Mouse (Mus musculus): ENCODE results near the gene Creb3l4.
"Not testable (repeated sequence)": the region's sequence is repeated elsewhere in the genome, so short reads cannot be mapped to it uniquely, and the experiment has no call there.

Gene Creb3l4

DNA sequence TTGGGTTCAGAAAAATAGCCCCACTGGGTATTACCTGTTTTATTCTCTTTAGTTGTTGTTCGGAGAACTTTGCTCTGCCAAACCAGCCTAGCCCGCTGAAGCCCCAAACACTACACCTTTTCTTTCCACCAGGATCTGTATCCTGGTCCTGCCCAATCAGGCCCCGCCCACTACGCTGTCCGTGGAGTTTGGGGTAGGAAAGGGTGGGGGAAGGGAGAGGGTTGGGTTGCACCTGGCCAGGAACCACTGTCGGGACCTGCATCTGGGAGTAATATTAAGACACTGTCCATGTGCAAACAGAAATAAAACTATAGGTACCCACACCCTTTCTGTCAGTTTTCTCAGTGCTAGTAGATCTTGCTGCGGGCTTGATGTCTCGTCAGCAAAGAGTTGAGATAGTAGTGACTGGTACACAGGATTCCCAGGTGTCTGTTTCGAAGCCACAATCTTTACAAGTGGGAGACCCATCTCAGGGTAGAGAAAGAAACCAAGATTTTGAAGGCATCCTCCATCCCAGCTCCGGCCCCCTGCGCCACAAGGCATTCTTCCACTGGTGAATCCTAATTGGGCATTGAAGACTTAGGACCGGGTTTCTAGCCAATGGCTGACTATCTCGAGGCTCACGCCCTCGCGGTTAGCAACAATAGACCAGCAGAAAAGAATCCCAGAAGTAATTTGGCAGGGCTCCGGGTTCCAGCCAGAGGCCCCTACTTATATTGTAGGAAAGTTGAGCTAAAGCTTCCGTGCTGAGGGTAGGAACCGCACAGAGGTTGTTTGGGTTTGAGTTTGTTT is at the start of gene Creb3l4:
Gene Creb3l4 (minus strand): TSS at position 529 of the 792 bp plus-strand sequence.
- in situ Hi-C loops (cut with MboI; ENCODE audit: low sequenced_read_pairs): no loop called here

DNA sequence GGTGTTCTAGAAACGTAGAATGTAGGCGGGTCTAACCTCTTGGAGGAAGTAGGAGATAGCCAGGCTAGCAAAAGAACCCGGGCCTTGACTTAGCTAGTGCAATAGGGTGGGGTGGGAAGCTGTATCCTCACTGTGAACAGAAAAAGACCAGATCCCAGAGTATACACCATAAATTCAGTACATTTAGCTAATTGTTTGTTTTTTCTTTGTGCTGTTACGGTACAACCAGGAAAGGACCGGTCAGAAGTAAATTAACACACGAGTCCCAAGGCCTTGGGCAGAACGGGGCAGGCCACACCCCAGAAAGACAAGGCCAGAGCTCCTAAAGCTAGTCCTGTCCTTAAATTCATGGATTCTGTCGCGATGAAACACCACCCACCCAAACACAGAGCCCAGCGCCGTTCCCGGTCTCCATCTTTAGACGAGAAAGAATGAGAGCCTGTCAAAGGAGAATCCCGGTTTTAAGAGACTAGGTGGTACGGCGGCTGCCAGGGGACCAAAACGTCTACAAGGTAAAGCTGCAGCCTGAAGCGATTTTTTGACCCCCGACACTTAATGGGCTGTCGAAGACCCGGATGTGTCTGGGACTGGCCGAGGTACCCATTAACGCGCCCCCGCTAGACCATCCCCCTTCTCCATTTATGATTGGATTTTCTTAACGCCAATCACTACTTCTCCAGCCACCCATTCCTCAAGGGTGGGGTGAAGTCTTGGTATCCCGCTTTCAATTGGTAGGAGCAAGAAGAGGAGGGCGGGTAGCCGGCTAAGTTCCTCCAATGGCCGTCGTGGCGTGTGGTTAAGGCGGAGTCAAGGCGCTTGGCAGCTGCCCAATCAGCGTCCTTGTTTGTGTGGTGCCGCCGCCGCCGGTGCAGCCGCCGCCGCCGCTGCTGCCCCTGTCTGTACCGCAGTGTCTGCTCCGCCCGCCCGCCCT is 49.3 kb upstream of the Creb3l4 start, which contains the start of gene Gatad2b:
Gene Gatad2b (plus strand): TSS at position 834 of the 931 bp plus-strand sequence.
- in situ Hi-C loops (cut with MboI; ENCODE audit: low sequenced_read_pairs): no loop called here

DNA sequence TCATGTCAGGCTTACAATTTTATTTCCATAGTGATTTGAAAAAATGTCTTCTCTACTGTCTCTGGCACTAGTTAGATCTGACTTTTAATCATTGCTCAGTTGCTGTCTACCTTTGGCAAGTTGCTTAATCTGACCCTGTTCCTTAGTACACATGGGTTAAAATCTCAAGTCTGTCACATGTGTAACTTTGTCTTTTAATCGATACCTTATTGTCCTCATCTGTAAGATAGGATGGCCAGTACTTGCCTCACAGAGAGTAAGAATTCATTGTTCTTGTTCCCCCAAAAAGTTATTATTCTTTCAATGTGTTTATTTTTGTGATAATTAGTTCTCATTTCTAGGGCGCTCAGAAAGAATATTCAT is 48.7 kb upstream of the Creb3l4 start:
- in situ Hi-C loops (cut with MboI; ENCODE audit: low sequenced_read_pairs): no loop called here

DNA sequence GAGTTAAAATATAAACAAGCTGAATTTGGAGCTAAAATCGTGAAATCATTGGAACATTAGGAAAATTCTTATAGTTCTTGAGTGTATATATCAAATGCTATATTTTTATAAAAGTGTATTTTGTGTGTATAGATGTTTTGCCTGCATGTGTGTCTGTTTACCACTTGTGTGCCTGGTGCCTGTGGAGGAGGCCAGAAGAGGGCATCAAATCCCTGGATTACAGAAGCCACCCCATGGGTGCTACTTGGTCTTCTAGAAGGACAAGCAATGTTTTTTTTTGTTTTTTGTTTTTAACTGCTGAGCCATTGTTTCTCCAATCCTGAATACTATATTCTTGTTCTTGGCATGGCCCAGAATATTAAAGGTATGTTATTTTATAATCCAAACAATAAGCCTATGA is 47.3 kb upstream of the Creb3l4 start:
- in situ Hi-C loops (cut with MboI; ENCODE audit: low sequenced_read_pairs): no loop called here

DNA sequence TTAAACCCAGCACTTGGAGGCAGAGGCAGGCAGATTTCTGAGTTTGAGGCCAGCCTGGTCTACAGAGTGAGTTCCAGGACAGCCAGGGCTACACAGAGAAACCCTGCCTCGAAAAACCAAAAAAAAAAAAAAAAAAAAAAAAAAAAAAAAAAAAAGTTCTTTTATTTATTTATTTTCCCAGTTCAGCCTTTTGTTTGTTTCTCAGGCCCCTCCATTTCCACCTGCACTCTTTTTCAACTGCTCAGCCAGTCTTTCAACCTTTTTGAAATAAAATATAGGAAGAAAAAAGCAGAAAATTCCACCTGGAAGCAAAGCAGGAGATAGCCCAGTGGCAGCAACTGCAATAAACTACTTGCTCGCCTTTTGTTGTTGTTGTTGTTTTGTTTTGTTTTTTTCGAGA is 46.1 kb upstream of the Creb3l4 start:
- in situ Hi-C loops (cut with MboI; ENCODE audit: low sequenced_read_pairs): not testable (repeated sequence)

DNA sequence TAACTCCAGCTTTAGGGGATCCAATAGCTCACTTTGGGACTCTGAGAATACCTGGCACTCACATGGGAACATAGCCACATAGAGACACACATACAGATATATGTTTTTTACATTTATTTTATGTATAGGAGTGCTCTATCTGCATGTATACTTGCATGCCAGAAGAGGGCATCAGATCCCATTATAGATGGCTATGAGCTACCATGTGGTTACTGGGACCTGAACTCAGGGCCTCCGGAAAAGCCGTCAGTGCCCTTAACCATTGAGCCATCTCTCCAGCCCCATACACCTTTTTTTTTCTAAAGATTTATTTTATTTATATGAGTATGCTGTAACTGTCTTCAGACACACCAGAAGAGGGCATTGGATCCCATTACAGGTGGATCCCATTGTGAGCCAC is 40.8 kb upstream of the Creb3l4 start:
- in situ Hi-C loops (cut with MboI; ENCODE audit: low sequenced_read_pairs): no loop called here

DNA sequence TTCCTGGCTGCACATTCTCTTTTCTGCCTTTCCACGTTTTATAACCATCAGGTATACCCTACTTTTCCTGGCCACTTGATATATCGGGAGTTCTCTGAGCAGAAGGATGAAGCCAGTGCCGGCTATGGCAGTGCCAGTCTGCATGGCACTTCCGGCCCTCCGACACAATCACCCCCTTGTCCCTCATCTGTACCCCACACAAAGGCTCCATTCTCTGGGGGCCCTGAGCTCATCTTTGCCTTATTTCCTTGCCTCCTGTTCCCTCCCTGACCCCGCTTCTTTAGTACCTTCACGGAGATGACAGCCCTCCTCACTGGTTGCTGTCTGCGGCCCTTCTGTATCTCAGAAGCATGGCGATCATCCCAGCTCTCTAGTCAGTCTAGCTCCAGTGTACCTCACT is 37.4 kb upstream of the Creb3l4 start:
- in situ Hi-C loops (cut with MboI; ENCODE audit: low sequenced_read_pairs): no loop called here

DNA sequence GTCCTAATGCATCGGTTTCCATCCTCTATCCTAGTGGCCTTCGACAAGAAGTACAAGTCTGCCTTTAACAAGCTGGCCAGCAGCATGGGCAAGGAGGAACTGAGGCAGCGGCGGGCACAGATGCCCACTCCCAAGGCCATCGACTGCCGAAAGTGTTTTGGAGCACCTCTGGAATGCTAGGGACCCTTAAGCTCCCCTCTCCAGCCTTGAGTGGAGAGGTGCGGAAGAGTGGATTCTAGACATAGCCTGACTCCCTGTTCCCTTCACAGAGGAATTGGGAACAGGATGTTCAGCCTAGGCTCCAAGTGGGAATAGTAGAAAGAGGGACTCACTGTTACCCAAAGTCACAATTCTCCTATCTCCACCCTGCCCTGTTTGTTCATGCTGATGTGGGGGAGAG is 36.4 kb upstream of the Creb3l4 start:
- in situ Hi-C loops (cut with MboI; ENCODE audit: low sequenced_read_pairs): no loop called here

DNA sequence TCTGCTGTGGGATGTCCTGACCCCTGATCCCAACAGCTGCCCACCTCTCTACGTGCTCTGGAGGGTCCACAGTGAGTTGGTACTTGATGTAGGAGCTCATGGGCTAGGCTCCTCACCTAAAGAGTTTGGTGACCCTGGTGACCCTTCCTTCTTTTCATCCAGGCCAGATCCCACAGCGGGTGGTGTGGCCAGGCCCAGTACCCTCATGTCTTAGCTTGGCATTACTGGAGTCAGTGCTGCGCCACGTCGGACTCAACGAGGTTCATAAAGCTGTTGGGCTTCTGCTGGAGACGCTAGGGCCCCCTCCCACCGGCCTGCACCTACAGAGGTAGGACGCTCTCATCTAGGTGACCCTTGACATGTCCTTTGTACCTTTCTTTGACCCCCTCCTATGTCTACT is 35.9 kb upstream of the Creb3l4 start:
- in situ Hi-C loops (cut with MboI; ENCODE audit: low sequenced_read_pairs): no loop called here

DNA sequence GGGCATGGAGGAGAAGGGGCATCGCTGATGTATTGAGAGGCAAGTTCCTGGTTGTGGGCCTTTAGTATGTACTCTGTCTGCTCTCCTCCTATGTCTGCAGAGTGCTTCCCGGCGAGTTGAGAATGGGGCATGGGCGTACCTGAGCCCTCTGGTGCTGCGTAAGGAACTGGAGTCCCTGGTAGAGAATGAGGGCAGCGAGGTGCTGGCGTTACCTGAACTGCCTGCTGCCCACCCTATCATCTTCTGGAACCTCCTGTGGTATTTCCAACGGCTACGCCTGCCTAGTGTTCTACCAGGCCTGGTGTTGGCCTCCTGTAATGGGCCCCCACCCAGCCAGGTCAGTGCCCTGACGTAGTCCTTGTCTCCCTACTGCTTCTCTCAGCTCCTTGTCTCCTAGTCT is 34.9 kb upstream of the Creb3l4 start:
- in situ Hi-C loops (cut with MboI; ENCODE audit: low sequenced_read_pairs): no loop called here

DNA sequence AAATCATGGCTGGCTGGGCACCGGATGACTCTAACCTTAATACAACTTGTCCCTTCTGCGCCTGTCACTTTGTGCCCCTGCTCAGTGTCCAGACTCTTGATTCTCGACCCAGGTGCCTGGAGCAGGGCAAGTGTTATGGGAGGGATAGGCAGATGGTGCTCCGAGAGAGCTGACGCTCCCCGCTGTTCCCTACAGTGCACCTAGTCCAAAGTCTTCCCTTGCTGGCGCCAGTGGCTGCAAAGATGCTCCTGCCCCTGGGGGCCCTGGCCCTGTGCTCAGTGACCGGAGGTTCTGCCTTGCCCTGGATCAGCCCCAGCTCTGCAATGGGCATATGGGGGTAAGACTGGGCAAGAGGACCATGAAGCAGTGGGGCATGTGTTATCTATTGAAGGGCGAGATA is 34.5 kb upstream of the Creb3l4 start:
- in situ Hi-C loops (cut with MboI; ENCODE audit: low sequenced_read_pairs): no loop called here

DNA sequence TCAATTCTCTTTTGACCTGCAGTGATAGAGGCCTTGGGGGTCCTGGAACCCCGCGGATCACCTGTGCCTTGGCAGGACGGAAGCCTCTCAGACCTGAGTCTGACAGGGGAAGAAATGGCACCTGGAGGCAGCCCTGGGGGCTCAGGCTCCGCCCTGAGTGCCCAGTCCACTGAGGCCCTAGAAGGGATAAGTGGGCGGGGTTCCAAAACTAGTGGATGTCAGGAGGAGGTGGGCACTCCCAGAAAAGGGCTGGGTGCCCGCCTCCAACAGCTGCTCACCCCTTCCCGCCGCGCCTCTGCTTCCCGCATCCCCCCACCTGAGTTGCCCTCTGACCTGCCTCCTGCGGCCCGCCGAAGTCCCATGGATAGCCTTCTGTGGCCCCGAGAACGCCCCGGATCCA is 33.5 kb upstream of the Creb3l4 start:
- in situ Hi-C loops (cut with MboI; ENCODE audit: low sequenced_read_pairs): no loop called here

DNA sequence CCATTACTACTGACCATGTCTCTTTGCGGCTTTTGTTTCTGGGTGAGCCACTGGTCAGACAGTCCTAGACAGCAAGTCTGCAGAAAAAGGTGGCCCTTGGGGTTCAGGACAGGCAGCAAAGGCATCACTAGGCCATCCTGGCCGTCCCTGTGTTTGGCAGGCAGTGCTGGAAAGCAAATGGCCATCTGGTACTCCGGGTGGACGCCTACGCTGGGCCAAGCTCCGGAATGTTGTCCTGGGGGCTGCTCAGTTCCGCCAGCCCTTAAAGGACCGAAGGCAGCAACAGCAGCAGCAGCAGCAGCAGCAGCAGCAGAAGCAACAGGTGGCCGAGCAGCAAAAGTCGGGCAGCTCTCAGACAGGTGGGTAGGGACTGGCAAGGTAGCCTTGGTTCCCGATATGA is 32.0 kb upstream of the Creb3l4 start:
- in situ Hi-C loops (cut with MboI; ENCODE audit: low sequenced_read_pairs): no loop called here

DNA sequence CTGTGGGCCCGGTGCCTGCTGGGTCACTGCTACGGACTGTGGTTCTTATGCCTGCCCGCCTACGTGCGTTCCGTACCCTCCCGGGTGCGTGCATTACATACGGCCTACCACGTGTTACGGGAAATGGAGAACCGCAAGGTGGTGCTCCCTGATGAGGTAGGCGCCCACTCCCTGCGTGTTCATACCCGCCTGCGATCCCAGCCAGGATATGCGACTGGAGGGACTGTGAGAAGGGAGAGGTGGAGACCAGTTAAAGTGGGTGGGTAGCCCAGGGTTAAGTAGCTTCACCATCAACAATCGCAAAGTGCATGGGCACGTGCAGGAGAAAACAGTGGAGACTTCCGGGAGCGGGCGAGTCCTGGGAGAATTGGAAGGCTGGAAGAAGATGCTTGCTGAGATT is 30.5 kb upstream of the Creb3l4 start:
- in situ Hi-C loops (cut with MboI; ENCODE audit: low sequenced_read_pairs): no loop called here

DNA sequence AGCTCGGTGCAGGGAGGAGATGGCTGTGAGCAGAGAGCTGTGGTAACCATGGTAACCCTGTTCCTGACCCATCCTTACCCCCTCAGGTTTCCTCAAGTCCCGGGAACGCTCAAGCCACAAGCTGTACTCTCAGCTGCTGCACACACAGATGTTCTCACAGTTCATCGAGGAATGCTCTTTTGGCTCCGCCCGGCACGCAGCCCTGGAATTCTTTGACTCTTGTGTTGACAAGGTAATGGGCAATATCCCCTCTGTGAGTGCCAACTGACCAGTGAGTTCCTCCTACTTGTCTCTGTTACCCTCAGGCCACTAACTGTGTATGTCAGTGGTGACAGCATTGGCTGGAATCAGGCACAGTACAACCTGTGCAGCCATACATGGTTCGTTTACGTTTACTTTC is 28.9 kb upstream of the Creb3l4 start:
- in situ Hi-C loops (cut with MboI; ENCODE audit: low sequenced_read_pairs): no loop called here

DNA sequence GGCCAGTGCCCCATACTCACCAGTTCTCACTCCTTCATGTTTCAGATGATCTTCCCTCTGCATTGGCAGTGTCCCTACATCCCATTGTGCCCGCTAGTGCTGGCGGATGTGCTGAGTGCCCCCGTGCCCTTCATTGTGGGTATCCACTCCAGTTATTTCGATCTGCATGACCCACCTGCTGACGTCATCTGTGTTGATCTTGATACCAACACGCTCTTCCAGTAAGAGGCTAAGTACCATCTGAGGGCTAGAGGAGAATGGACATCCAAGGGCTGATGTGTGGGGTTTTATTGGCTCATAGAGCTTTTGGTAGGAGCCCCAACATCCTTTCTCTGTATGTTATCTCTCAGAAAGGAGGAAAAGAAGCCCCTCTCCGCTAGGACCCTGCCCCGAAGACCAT is 27.5 kb upstream of the Creb3l4 start:
- in situ Hi-C loops (cut with MboI; ENCODE audit: low sequenced_read_pairs): no loop called here

DNA sequence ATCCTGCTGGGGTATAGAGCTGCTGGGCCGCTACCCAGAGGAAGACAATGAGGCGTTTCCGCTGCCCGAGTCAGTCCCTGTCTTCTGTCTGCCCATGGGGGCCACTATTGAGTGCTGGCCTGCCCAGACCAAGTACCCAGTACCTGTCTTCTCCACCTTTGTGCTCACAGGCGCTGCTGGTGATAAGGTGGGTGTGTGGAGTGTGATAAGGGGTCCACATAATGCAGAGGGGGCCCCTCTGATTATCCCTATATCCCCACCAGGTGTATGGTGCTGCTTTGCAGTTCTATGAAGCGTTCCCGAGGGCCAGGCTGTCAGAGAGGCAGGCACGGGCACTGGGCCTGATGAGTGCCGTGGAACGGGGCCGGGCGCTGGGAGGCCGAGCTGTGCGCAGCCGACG is 25.7 kb upstream of the Creb3l4 start:
- in situ Hi-C loops (cut with MboI; ENCODE audit: low sequenced_read_pairs): no loop called here

DNA sequence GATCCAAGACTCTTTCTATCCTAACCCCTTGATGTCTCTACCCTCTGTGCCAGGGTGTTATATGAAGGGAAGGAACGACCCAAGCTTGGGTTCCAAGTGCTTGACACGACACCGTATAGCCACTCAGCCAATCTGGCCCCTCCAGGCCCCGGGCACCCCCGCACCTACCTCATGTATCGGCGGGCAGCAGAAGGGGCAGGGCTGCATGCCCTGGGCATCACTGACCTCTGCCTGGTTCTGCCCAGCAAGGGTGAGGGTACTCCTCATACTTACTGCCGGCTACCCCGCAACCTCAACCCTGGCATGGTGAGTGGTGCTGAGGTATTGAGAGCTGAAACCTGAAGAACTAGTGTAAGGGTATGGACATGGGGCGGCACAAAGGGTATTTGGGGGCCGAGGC is 24.9 kb upstream of the Creb3l4 start:
- in situ Hi-C loops (cut with MboI; ENCODE audit: low sequenced_read_pairs): no loop called here

DNA sequence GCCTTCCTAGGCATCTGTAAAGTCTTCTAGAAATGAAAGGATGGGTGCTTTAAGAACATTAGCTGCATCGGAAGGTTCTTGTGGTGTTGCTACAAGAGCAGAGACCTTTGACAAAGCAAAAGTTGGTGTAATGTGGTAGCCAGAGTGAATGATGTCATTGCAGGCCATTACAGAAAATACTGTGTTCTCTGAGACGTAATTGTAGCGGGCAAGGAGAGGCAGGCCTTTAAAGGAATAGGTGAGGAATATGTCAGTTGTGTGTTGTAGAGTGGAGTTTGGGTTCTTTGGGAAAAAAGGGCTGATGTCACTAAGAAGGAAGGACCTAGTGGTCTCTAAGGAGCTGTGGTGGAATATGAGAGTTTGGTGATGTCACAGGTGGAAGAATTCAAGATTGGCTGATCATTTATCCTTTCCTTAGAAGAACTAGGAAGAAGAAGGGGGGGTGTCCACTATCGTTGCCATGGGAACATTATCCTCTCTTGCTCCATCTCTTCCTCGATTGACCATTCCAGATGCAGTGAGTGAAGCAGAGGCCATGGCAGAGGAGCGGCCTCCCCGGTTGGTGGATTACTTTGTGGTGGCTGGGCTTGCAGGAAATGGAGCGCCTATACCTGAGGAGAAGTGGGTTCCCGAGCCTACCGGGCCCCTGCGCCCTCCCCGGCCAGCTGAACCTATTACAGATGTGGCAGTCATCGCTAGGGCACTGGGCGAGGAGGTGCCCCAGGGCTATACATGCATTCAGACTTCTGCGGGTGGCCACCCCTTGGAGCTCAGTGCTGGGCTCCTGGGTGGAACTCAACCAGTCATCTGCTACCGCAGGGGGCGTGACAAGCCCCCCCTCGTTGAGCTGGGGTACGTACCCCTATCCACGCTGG is 23.8 kb upstream of the Creb3l4 start:
- in situ Hi-C loops (cut with MboI; ENCODE audit: low sequenced_read_pairs): no loop called here

DNA sequence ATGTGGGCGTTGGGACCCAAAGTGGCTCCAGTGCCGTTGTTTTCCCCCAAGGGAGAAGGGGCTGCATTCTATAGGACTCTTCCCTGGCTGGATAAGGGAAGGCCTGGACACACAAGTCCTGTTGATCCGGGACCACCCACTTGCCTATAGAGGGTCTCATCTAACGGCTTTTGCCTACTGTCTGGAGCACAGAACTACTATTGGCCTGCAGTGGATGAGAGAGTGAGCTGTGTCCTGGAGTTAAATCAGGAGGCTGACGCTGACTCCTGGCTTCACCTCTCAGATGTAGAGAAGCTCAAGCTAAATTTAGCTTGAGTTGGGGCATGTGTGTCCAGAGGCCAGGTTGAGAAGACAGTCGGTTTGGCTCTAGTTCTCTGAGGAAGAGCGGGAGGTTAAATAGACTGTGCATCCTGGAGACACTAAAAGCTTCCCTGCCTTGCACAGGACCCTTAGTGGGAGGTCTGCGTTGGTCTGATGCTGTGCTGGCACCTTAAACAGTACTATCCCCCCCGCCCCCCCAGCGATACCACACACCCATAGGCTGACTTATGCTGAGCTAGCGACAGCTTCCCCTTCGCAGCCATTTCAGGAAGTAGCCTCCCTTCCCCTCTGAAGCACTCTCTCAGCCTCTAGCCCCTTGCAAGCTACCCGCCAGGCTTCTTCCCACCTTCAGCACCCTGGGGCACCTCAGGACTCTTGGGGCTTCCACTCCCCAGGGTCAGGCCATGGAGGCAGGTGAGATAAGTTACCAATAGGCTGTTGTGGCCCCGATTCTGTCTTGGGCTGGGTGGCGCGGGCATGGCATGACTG is 22.8 kb upstream of the Creb3l4 start:
- in situ Hi-C loops (cut with MboI; ENCODE audit: low sequenced_read_pairs): no loop called here

All from CH12F3 (cell line).